Mouse (Mus musculus) retina, postnatal 7 days (tissue): ENCODE results near the gene Atm.

ENCODE experiments used
- DNase-seq: peaks from one replicate; pipeline ENCODE4 v3.0.0-alpha.2; 2012; ENCODE audit warnings: low read depth, low spot score

Gene Atm

DNA sequence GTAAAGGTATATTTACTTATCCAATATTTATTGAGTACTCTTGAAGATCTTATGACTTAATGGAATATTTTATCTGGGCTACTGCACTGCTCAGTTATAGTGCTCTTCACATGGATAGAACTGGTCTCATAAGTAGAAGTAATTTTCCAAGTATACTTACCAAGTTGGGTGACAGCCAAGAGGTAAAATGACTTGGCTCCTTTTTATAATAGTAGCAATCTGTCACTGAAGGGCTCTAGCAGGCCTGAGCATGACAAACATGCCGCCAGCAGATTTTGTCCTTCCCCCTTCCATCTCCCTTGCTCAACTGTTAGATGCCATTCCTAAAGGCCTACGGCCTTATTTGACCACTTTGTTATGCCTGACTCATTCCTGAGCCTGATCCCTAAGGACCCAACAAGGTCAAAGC is 127.6 kb downstream of the Atm start:
- DNase-seq: no peak

DNA sequence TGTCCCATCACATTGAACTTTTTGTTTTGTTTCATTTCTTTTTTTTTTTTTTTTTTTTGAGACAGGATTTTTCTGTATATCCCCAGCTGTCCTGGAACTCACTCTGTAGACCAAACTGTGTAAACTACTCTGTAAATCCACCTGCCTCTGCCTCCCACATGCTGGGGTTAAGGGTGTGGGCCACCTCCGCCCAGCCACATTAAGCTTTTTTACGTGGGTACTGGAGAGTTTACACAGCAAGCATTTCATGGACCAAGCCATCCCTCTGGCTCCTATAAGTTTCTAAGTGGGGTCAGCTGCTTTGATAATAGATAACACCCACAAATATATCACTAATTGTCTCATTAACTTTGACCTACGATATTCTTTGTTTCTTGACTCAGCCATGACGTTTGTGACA is 128.0 kb downstream of the Atm start:
- no peak for DNase-seq

DNA sequence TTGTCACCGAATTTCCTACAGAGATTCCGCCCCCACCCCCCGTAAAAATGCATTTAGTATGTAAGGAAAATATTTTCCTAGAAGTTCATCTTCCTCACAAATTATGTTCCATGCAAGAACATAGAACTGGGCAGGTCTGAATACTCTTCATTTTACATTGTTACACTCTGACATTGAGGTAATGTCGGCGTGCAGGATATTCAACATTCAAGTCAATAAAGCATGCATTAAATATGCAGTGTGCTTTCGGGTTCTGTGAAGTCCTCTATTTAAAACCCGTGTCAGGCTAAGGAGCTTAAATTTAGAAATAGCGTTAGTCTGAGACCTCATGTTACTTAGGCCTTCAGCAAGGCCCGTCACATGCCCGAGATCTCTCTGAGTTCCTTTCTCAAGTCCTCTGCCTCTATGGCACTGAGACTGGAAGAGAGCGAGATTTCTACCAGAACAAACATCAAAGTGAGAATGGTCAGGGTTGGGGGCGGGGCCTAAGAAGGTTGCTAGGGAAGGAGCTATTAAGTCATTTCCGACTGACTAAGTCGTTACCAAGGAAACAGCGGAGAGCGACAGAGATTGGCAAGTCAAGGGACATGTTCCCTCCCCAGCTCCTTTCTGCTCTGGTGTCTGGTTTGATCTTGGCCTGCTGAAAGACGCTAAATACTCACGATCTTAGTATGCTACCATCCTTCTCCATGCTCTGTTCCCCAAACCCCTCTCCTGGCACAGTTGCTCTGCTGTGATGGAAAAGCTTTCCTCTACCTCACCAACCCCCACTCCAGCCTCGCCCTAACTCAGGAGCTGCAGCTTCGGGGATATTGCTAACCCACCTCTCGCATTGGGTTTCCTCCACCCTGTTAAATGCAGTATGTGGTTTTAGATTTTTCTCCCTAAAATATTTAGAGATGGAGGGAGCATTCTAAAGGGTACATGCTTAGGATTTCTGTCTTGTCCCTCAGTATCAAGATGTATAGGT is 131.5 kb downstream of the Atm start:
- peak; percentile 49 for DNase-seq

GRCm38 (mm10) chr9:53404050-53404752 is 132.3 kb downstream of the Atm start:
- DNase-seq: no peak

DNA sequence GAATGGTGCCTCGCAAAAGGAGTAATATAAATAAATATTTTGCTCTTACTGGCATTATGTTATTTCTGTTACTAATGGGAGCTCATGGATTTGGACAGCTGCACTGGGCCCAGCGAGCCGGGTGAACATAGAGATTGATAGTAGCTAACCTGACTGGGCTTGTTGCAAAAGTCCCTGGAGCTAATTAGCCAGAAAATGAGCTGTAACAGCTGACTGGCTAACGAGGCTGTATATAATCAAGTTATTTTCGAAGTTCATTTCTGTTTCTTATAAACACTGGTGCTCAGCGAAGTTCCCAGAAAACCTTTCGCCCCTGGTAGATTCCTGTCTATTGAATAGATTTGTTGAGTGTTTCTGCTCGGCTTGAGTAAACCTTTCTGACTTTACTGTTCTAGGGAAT is 133.5 kb downstream of the Atm start:
- DNase-seq: no peak

DNA sequence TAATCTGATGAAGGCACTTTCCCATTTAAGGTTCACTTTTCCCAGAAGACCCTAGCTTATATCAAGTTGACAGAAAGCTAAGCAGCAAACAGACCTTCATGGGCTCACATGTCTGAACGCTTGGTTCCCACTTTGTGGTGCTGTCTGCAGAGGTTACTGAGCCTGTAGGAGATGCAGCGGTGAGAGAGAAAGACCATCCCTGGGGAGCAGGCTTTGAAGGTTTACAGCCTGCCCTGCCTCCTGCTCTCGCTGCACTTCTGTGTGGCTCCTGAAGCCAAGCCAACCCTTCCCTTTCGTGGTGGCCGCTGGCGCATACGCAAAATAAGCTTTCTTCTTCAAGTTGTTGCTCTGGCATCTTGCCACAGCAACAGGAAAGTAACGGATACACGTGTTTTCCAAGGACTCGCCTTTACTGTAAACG is 134.2 kb downstream of the Atm start, which contains the start of gene 4930550C14Rik:
Gene 4930550C14Rik (plus strand): TSS at position 35 of the 421 bp plus-strand sequence.
- DNase-seq: no peak

DNA sequence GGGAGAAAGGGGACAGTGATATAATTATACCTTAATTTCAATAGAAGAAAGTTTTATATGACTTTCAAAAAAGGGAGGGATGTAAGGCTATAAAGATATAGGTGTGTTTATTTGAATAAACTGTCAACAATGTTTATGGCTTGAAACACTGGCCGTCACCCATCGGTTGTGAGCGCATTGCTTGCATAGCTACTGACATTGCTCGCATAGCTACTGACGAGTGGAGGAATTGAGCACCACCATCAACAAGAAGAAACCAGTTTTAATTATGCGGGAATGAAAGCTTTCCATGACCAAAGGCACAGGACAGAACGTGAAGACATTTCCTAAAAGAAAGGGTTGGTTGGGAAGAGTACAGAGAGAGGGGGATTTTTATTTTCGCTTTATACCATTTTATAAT is 135.4 kb downstream of the Atm start:
- DNase-seq: no peak

DNA sequence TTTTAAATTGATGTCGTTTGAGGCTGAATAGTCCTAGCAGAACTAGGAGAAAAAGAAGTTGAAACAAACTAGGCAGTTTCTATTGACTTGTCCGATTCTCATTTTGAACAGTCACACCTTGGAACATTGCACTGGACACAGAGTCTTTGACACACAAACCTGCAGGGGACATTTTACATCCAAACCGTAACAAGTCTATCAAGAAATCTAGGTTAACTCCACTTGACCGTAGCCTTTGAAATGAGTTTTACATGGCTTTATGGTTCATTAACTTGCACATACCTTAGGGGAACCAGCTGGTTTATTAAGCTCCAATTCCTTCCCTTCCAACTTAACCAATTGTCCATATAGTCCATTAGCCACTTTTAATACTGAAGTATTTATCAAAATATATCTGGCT is 135.8 kb downstream of the Atm start:
- DNase-seq: no peak

GRCm38 (mm10) chr9:53399537-53399936 is 137.0 kb downstream of the Atm start:
- DNase-seq: no peak

- peak; percentile 35 for DNase-seq
Observed at GRCm38 (mm10) chr9:53398388-53398700, 138.2 kb downstream of the Atm start.

DNA sequence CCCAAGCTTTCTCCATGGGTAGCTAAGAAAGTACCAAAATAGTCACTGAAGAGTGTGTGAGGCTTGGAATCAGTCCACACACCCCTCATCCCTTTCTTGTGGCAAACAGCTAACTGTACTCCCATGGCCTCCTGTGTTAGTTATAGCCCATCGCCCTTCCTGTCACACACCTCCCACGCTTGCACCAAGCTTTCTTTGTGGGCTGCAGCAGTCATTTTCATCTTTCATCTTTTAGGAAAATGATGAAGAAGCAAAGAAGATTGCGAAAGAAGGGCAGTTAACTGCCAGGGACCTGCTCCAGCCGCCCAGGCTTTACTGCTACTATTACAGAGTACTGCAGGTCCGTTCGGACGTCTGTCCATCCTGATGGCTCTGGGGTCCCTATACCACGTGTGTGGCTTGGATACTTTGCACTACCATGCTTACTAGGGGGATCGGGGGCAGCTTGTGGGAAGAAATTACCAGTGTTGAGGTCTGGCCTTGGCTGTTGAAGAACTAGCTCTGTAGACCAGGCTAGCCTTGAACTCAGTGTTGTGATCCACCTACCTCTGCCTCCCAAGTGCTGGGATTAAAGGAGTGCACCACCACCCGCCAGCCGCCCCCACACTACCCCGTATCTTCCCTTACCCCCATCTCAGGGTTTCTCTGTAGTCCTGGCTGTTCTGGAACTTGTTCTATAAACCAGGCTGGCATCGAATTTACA is 138.7 kb downstream of the Atm start:
- no peak for DNase-seq

DNA sequence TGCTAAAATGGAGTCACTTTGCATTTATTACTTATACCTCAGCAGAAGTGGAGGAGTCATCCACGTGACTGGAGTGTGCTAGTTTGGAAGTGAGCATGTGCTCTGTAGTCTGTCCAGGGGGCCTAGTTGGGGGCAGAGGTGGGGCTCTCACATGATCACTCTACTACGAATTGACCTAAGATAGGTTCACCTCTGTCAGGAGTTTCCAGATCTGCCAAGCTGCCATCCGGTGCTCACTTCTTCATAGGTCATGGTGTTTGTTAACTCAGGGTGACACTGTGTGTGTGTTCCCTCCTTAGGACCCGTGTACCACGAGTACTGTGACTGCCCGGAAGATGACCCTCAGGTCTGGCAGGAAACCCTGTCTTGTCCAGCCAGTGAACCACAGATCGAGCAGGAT is 146.4 kb downstream of the Atm start:
- no peak for DNase-seq
